Comparison of ENCODE assay signal across 10 mouse cellular contexts in the genomic region with DNA sequence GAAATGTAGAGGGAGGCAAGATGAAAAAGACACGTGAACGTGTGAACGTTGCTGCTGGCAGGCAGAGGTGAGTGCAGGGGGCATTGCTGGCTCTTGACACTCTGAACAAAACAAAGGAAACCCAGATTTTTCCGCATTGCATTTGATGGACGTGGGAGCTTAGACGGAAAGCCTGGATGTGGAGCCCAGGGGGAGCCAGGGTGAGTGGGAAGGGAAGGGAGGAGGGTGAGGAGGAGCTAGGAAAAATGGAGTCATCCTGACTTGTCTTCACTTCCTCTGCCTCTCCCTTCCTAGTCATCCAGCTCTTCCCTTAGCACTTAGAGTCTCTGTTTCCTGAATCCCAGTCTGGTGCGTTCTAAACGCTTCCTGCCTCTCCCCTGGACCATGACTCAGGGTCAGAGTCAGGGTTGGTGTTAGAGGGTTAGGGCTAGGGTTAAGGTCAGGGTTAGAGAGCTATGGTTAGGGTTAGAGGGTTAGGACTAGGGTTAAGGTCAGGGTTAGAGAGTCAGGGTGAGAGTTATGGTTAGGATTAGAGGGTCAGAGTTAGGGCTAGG.
DNase-seq lines count a peak whose midpoint lies in the region; ATAC-seq lines count a peak whose summit lies in the region.
"Had no signal": no experiment of that assay in that cellular context is flagged by ENCODE, and none has a peak within 500 bp of the region (broad histone marks: within the 10 kb centered on the region; RNA-seq: fewer than 3 reads in every experiment).

No protein-coding gene starts in this region.

- WGBS in heart, embryonic 13.5 days, result 26% methylated on average over 8 of the region's 8 CpGs
- 18% methylated on average over 8 of the region's 8 CpGs for WGBS in kidney, embryonic 16.5 days

- H3K27ac ChIP-seq in heart, embryonic 13.5 days (replicated peaks), result peak overlapping the region; percentile 80
- peak overlapping the region; percentile 45; the same call in 1 of the 2 replicates for H3K27ac ChIP-seq in kidney, embryonic 16.5 days (ENCODE audit: low read length)
- H3K27ac ChIP-seq: liver, embryonic 14.5 days had no signal

- intact Hi-C loops in left cerebral cortex, postnatal 25 days (cut with DNase I), result no loop called here

- no peak overlapping the region for H3K4me2 ChIP-seq in heart, embryonic 13.5 days
- H3K4me2 ChIP-seq in kidney, embryonic 16.5 days (replicated peaks; ENCODE audit: low read depth, low read length), result no peak overlapping the region

- no peak overlapping the region for H3K9ac ChIP-seq in heart, embryonic 13.5 days
- H3K9ac ChIP-seq in kidney, embryonic 16.5 days (replicated peaks; ENCODE audit: low read length), result no peak overlapping the region
- H3K9ac ChIP-seq: liver, embryonic 14.5 days had no signal

- DNase-seq in adrenal gland, postnatal 14 days, result peak; percentile 22
- DNase-seq in adrenal gland, adult 18-20 months (ENCODE audit: low spot score in 2 of 2), result no peak
- peak; percentile 9 for DNase-seq in ES-CJ7 (ENCODE audit: low read depth, low spot score)
- no peak for DNase-seq in urinary bladder, adult 18-20 months (ENCODE audit: low spot score in 2 of 2)
- DNase-seq in natural killer cell, adult 2 months (ENCODE audit: low spot score in 2 of 2), result no peak
- no peak for DNase-seq in left cerebral cortex, postnatal 25 days (ENCODE audit: low spot score in 2 of 2)
- DNase-seq: cerebellum, postnatal 10 days had no signal

- no peak overlapping the region for H3K4me3 ChIP-seq in heart, embryonic 13.5 days
- no peak overlapping the region for H3K4me3 ChIP-seq in kidney, embryonic 16.5 days (ENCODE audit: low read length)

- H3K4me1 ChIP-seq in heart, embryonic 13.5 days, result peaks cover 8% of the 10 kb centered on the region; the same call in 1 of the 2 replicates
- H3K4me1 ChIP-seq in kidney, embryonic 16.5 days (ENCODE audit: insufficient read depth, low read length), result no peaks in the 10 kb centered on the region

- H3K9me3 ChIP-seq in heart, embryonic 13.5 days, result no peaks in the 10 kb centered on the region
- H3K9me3 ChIP-seq in kidney, embryonic 16.5 days (ENCODE audit: low read length), result no peaks in the 10 kb centered on the region

- no peaks in the 10 kb centered on the region for H3K36me3 ChIP-seq in heart, embryonic 13.5 days
- H3K36me3 ChIP-seq in kidney, embryonic 16.5 days (ENCODE audit: insufficient read depth, low read length), result no peaks in the 10 kb centered on the region

- no peak for ATAC-seq in heart, embryonic 13.5 days (ENCODE audit: extremely low read depth, insufficient number of reproducible peaks, low FRiP score, low TSS enrichment)
- ATAC-seq in kidney, embryonic 16.5 days (ENCODE audit: low FRiP score, low TSS enrichment), result no peak

- peaks cover 4% of the 10 kb centered on the region; the same call in 1 of the 2 replicates for H3K27me3 ChIP-seq in heart, embryonic 13.5 days (replicated peaks)
- H3K27me3 ChIP-seq in kidney, embryonic 16.5 days (ENCODE audit: insufficient read depth, low read length), result no peaks in the 10 kb centered on the region

Comparison
In these comparisons a context has a peak if more than half of its experiments do, and no peak if none do; other contexts are left out.
1. DNase-seq: peak in adrenal gland, postnatal 14 days (single experiment) and ES-CJ7 (single experiment); none in adrenal gland, adult 18-20 months (0 of 2), urinary bladder, adult 18-20 months (0 of 2), natural killer cell, adult 2 months (0 of 2) and left cerebral cortex, postnatal 25 days (0 of 2).